Mouse (Mus musculus) heart, postnatal 36 days (tissue): ENCODE measurements around the gene Herpud1. TPM values are rescaled to one million over a fixed set of nuclear protein-coding genes. Genes with fewer than 3 reads are reported as not detected.

Source experiments
- DNase-seq, 2 experiments: peaks; one replicate each; pipeline ENCODE4 v3.0.0; 2021 to 2022
- intact Hi-C: fragments of 180-260 bp; cut with DNase I; formaldehyde crosslinking; loops from one replicate; pipeline ENCODE4 v1.15.1; 2025
- total RNA-seq, 2 experiments: library from RNA; stranded (reverse); gene quantifications; 2 replicates each; pipeline ENCODE4 v1.2.3; 2021

Gene Herpud1
- total RNA-seq, 2 experiments from 2014 or later = 281 to 377 TPM

DNA sequence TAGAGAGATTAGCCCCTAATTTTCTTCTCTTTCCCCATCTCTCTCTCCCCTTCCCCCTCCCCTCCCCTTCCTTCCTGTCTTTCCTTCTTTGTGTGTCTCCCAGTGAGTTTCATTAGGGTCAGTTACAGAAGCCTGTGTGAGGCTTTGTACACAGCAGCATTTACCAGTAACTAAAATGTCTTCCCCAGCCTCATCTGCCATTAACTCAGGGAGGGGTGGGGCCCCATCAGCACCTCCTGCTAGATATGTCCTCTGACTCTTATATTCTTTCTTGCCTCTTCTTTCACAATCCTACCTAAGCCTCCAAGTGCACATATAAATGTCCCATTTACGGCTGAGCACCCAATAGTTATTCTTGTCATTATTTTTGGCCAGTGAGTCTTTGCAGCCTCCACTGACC, 54.2 kb downstream of the Herpud1 start:
- intact Hi-C loops = no loop called here
- no peak for DNase-seq

DNA sequence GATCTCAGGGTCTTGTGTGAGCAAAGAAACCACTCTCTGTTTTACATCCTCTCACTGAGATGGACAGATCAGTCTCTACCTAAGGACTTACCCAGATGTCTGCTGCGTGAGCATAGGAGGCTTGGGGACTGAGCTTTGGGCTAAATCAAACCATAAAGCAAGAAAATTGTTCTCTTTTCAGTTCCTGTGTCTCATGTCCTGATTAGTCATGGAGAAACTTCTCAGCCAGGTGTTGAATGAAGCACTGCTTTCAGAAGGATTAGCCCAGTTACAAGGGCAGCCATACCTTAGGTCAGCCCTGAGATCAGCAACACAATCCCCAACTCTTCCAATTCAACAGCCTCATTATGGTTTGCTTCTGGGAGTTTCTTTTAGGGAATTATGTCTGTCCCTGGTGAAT, 55.4 kb downstream of the Herpud1 start:
- DNase-seq = no peak
- intact Hi-C loops = no loop called here

DNA sequence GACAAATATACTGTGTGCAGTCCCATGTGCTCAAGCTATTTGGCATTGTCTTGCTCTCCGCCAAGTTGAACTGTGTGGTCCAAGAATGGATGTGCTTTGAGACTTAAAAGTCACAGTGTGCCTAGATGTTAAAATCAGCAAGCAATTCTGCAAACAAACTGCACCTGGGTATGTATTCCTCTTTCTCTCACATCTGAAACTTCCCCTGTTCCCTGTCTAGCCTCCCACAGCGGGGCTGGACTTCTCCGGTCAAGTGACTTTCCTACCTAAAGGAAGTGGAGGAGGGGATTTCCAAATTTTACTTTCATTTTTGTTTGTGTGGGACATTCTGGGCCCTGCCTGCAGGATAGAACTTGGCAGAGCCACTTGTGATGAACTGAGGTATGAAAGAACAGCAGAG, 56.9 kb downstream of the Herpud1 start:
- no peak for DNase-seq

DNA sequence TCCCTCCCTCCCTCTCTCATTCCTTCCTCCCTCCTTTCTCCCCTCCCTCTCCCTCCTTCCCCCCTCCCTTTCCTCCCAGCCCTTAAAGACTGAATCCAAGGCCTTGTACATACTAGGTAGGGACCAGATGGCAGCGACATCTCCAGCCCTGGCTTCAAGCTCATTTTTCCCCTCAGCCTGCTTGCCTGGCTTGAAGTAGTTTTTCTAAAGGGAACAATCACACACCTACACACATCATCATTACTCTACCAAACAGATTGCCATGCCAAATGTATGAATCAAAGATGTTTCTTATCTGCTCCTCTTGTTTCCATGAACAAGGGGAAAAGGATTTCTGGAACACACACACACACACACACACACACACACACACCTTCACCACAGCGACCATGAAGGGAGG, 58.2 kb downstream of the Herpud1 start:
- intact Hi-C loops = no loop called here
- DNase-seq = no peak

More for the DNA sequence above, 56.9 kb downstream of the Herpud1 start:
- intact Hi-C loops = no loop called here

Other genes starting within 250 kb of the Herpud1 start
- not detected for gene Mt4, start 249.2 kb upstream of the Herpud1 start, total RNA-seq
- gene Mt3, start 233.8 kb upstream of the Herpud1 start, total RNA-seq = 1 to 10 TPM; 1.9 to 4.1 TPM
- gene Mt2, start 213.8 kb upstream of the Herpud1 start, total RNA-seq = 100 to 1,000 TPM; 160 to 162 TPM
- gene Mt1, start 207.4 kb upstream of the Herpud1 start, total RNA-seq = 100 to 1,000 TPM; 482 to 504 TPM
- gene Nup93, start 171.9 kb upstream of the Herpud1 start, total RNA-seq = 10 to 100 TPM; 15.1 to 15.2 TPM
- under 1 TPM; 0.33 to 0.38 TPM for gene Slc12a3, start 57.2 kb upstream of the Herpud1 start, total RNA-seq
- 1 to 10 TPM; 1.2 to 2.0 TPM for gene Nlrc5, start 47.9 kb downstream of the Herpud1 start, total RNA-seq
- gene Cpne2, start 146.6 kb downstream of the Herpud1 start, total RNA-seq = 1 to 10 TPM; 3.6 to 4.2 TPM
- 10 to 100 TPM; 12.4 to 12.7 TPM for gene Rspry1, start 215.5 kb downstream of the Herpud1 start, total RNA-seq
- 10 to 100 TPM; 20.6 to 24.8 TPM for gene Fam192a, start 215.6 kb downstream of the Herpud1 start, total RNA-seq